Mouse (Mus musculus): ENCODE measurements around the gene Ftl1. TPM values are rescaled to one million over a fixed set of nuclear protein-coding genes. Genes with fewer than 3 reads are reported as not detected.
"Not testable (repeated sequence)": the region's sequence is repeated elsewhere in the genome, so short reads cannot be mapped to it uniquely, and the experiment has no call there.

Gene Ftl1
- polyA plus RNA-seq, 1 experiment from 2014 or later, result 4,654 TPM

DNA sequence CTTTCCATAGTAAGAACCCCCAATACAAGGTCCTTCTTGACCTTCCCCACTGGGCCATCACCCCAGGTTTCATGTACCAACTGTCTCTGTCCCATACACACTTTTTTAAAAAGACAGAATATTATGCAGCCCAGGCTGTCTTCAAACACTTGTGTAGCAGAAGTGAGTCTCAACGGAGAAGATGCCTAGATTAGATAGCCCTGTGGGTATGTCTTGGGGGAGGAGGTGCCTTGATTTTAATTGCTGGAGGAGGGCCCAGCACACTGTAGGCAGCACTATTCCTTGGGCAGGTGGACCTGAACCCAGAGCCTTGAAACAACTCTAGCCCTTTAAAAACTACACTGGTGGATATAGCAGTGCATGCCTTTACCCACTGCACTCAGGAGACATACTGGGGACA lies 22.5 kb upstream of the Ftl1 start:
- DNase-seq (ENCODE audit: low spot score) (no peak), ATAC-seq (replicated peaks; ENCODE audit: low FRiP score, low TSS enrichment, low read depth) (no peak)
- 67% methylated on average over 1 of the region's 1 CpGs for WGBS
- Histone ChIP-seq H3K27me3 (replicated peaks; ENCODE audit: control insufficient read depth, insufficient read depth, low read length) (no peaks in the 10 kb centered on the region), H3K27ac (ENCODE audit: low read depth) (no peak overlapping the region), H3K4me1 (replicated peaks; ENCODE audit: control insufficient read depth, insufficient read depth, low read length) (no peaks in the 10 kb centered on the region), H3K4me2 (ENCODE audit: low read length) (no peak overlapping the region), H3K36me3 (ENCODE audit: control insufficient read depth, insufficient read depth, low read length) (no peaks in the 10 kb centered on the region), H3K4me3 (ENCODE audit: low read depth, low read length) (no peak overlapping the region), H3K9me3 (ENCODE audit: control insufficient read depth, low read length) (no peaks in the 10 kb centered on the region), H3K9ac (ENCODE audit: low read length) (no peak overlapping the region)

DNA sequence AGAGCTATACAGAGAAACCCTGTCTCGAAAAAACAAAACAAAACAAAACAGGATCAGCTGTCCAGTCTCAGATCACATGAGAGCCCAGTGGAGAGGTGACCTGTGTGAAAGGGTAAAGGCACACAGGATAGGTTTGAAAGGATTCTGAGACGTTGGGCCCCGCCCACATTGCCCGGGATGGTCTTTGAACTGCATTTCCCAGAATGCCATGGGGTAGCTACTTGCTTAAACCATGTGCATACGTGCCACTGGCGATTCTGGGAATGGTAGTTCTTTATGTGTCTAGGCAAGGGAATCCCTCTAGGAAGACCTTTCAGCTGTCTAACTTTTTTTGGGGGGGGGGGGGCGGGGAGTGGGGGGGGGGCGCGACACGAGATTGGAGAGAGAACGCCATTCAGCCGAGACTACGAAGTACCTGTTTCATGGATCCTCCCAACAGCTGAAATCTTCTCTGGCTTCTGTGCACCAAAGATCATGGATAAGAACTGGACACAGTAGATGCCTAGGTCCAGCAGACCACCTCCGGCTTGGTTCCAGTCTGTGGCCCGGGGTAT lies 21.8 kb upstream of the Ftl1 start, which contains the start of gene Tulp2:
Gene Tulp2 (plus strand): TSS at position 504 of the 554 bp plus-strand sequence.
- no peak within 1 kb of the TSS for H3K4me3 ChIP-seq (ENCODE audit: low read depth, low read length)
- DNase-seq (ENCODE audit: low spot score) (peak; percentile 64), ATAC-seq (replicated peaks; ENCODE audit: low FRiP score, low TSS enrichment, low read depth) (peak; percentile 36)
- no peaks in the 10 kb centered on the region for H3K4me1 ChIP-seq (replicated peaks; ENCODE audit: control insufficient read depth, insufficient read depth, low read length)
- no peaks in the 10 kb centered on the region for H3K27me3 ChIP-seq (replicated peaks; ENCODE audit: control insufficient read depth, insufficient read depth, low read length)
- H3K27ac ChIP-seq (ENCODE audit: low read depth), result no peak within 1 kb of the TSS
- H3K36me3 ChIP-seq (ENCODE audit: control insufficient read depth, insufficient read depth, low read length), result no peaks in the 10 kb centered on the region
- H3K9ac ChIP-seq (ENCODE audit: low read length), result no peak within 1 kb of the TSS
- no peaks in the 10 kb centered on the region for H3K9me3 ChIP-seq (ENCODE audit: control insufficient read depth, low read length)
- 66% methylated on average over 11 of the region's 15 CpGs for WGBS
- no peak within 1 kb of the TSS for H3K4me2 ChIP-seq (ENCODE audit: low read length)

DNA sequence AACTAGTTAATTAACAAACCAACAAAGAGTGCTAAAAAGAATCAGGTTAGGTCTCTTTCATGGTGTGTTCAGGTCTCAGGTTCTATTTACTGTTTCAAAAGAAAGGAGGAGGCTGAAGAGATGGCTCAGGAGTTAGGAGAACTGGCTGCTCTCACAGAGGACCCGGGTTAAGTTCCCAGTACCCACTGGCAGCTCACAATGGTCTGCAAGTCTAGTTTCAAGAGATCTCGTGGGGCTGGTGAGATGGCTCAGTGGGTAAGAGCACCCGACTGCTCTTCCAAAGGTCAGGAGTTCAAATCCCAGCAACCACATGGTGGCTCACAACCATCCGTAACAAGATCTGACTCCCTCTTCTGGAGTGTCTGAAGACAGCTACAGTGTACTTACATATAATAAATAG lies 20.6 kb upstream of the Ftl1 start:
- not testable (repeated sequence) for H3K27ac ChIP-seq (ENCODE audit: low read depth); H3K4me1 ChIP-seq (replicated peaks; ENCODE audit: control insufficient read depth, insufficient read depth, low read length); H3K27me3 ChIP-seq (replicated peaks; ENCODE audit: control insufficient read depth, insufficient read depth, low read length); H3K4me3 ChIP-seq (ENCODE audit: low read depth, low read length); H3K9me3 ChIP-seq (ENCODE audit: control insufficient read depth, low read length); H3K9ac ChIP-seq (ENCODE audit: low read length); DNase-seq (ENCODE audit: low spot score); ATAC-seq (replicated peaks; ENCODE audit: low FRiP score, low TSS enrichment, low read depth); H3K4me2 ChIP-seq (ENCODE audit: low read length); H3K36me3 ChIP-seq (ENCODE audit: control insufficient read depth, insufficient read depth, low read length)
- 77% methylated on average over 3 of the region's 4 CpGs for WGBS

DNA sequence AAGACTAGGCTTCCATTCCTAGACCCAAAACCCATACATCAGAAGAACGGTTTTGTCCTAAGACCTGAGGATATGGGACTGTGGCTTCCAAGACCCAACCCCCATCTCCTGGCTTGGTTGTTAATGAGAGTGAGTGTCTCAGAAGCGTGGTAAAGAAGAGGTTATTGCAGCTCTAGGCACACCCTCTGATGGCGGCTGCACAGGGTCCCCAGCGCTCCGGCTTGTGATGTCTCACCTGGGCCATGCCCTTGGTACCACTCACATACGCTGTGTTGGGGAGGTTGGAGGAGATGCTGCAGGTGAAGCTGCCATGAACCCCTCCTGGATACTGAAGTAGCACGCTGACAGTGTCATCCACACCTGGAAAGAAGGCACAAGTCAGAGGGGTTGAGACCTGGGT lies 19.1 kb upstream of the Ftl1 start:
- H3K36me3 ChIP-seq (ENCODE audit: control insufficient read depth, insufficient read depth, low read length), result no peaks in the 10 kb centered on the region
- H3K27ac ChIP-seq (ENCODE audit: low read depth), result no peak overlapping the region
- ATAC-seq (replicated peaks; ENCODE audit: low FRiP score, low TSS enrichment, low read depth), result no peak
- H3K4me2 ChIP-seq (ENCODE audit: low read length), result no peak overlapping the region
- H3K4me3 ChIP-seq (ENCODE audit: low read depth, low read length), result no peak overlapping the region
- H3K27me3 ChIP-seq (replicated peaks; ENCODE audit: control insufficient read depth, insufficient read depth, low read length), result no peaks in the 10 kb centered on the region
- no peak for DNase-seq (ENCODE audit: low spot score)
- WGBS, result 92% methylated on average over 7 of the region's 7 CpGs
- H3K9me3 ChIP-seq (ENCODE audit: control insufficient read depth, low read length), result no peaks in the 10 kb centered on the region
- no peaks in the 10 kb centered on the region for H3K4me1 ChIP-seq (replicated peaks; ENCODE audit: control insufficient read depth, insufficient read depth, low read length)
- no peak overlapping the region for H3K9ac ChIP-seq (ENCODE audit: low read length)

DNA sequence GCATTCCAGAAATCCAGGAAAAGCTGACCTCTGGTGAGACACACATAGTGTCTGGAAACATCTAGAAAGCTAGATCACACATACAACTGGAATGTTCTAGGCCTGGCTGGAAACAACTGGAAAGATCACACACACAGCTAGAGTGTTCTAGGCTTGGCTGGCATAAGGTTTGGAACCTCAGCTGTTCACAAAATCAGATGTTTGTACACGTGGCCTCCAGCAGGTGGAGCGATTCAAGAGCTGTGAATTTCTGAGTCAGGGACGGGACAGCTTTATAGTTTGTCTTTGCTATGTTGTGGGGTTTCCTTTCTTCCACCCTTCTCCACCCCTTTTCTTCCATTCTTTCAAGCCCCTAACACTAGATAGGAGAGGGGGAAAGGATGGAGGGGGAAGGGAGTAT lies 17.3 kb upstream of the Ftl1 start:
- Histone ChIP-seq H3K4me1 (replicated peaks; ENCODE audit: control insufficient read depth, insufficient read depth, low read length) (no peaks in the 10 kb centered on the region), H3K27ac (ENCODE audit: low read depth) (no peak overlapping the region), H3K9ac (ENCODE audit: low read length) (no peak overlapping the region), H3K4me3 (ENCODE audit: low read depth, low read length) (no peak overlapping the region), H3K27me3 (replicated peaks; ENCODE audit: control insufficient read depth, insufficient read depth, low read length) (no peaks in the 10 kb centered on the region), H3K9me3 (ENCODE audit: control insufficient read depth, low read length) (no peaks in the 10 kb centered on the region), H3K4me2 (ENCODE audit: low read length) (no peak overlapping the region), H3K36me3 (ENCODE audit: control insufficient read depth, insufficient read depth, low read length) (no peaks in the 10 kb centered on the region)
- WGBS, result 14% methylated on average over 3 of the region's 3 CpGs
- DNase-seq (ENCODE audit: low spot score), result peak; percentile 73
- no peak for ATAC-seq (replicated peaks; ENCODE audit: low FRiP score, low TSS enrichment, low read depth)

DNA sequence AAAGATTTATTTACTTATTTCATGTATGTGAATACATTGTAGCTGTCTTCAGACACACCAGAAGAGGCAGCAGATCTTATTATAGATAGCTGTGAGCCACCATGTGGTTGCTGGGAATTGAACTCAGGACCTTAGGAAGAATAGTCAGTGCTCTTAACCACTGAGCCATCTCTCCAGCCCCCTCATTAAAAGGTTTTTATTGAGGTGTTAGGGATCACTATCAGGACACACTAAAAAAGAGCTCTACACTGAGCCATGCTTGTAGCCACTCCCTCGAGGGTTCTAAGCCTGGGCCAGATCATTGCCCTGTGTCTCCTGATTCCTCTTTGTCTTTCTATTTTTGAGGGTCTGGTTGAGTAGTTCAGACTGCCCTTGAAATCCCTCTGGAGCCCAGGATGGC lies 16.8 kb upstream of the Ftl1 start:
- Histone ChIP-seq H3K36me3 (ENCODE audit: control insufficient read depth, insufficient read depth, low read length) (no peaks in the 10 kb centered on the region), H3K4me3 (ENCODE audit: low read depth, low read length) (no peak overlapping the region), H3K9me3 (ENCODE audit: control insufficient read depth, low read length) (no peaks in the 10 kb centered on the region), H3K4me1 (replicated peaks; ENCODE audit: control insufficient read depth, insufficient read depth, low read length) (no peaks in the 10 kb centered on the region), H3K27me3 (replicated peaks; ENCODE audit: control insufficient read depth, insufficient read depth, low read length) (no peaks in the 10 kb centered on the region), H3K27ac (ENCODE audit: low read depth) (no peak overlapping the region), H3K4me2 (ENCODE audit: low read length) (no peak overlapping the region), H3K9ac (ENCODE audit: low read length) (no peak overlapping the region)
- no peak for ATAC-seq (replicated peaks; ENCODE audit: low FRiP score, low TSS enrichment, low read depth)
- DNase-seq (ENCODE audit: low spot score), result no peak
- WGBS, result 58% methylated on average over 1 of the region's 1 CpGs

DNA sequence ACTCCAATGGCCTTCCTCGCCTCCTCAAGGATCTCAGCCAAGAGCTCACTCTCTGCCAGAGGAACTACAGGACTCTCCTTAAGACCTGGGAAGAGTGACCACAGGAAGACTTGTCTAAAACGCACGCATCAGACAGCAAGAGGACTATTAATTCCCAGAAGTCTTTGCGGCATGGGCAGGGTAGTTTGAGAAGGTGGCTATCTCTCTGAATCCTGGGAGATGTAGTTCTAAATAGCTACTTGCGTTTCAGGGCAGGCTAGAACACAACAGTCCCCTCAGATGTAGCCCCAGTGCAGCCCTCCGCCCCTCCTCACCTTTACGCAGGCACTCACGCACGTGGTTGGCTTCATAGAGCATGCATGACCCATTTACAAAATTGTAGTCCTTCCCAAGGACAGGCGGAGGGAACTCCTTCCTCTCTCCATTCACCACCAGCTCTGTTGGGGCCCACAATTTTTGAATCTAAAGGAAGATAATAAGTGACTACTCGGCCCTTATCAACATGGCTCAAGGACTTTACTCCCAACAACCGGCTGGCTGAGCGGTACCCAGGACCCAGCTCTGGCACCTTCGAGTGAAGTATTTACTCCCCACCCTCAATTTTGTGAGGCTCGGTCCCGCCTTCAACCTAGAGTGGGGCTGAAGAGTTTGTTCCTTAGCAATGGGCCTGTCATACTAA lies 15.7 kb upstream of the Ftl1 start:
- Histone ChIP-seq H3K9ac (ENCODE audit: low read length) (0 out of 2 replicates have a peak overlapping the region, but pooled peaks have one; percentile 10), H3K4me2 (ENCODE audit: low read length) (peak overlapping the region; percentile 39), H3K27me3 (replicated peaks; ENCODE audit: control insufficient read depth, insufficient read depth, low read length) (no peaks in the 10 kb centered on the region), H3K9me3 (ENCODE audit: control insufficient read depth, low read length) (no peaks in the 10 kb centered on the region), H3K36me3 (ENCODE audit: control insufficient read depth, insufficient read depth, low read length) (no peaks in the 10 kb centered on the region), H3K4me3 (ENCODE audit: low read depth, low read length) (peak overlapping the region; percentile 15; the same call in 1 of the 2 replicates), H3K4me1 (replicated peaks; ENCODE audit: control insufficient read depth, insufficient read depth, low read length) (no peaks in the 10 kb centered on the region), H3K27ac (ENCODE audit: low read depth) (0 out of 2 replicates have a peak overlapping the region, but pooled peaks have one; percentile 11)
- ATAC-seq (replicated peaks; ENCODE audit: low FRiP score, low TSS enrichment, low read depth), result peak; percentile 41; the same call in 1 of the 2 replicates
- no peak for DNase-seq (ENCODE audit: low spot score)
- 58% methylated on average over 16 of the region's 16 CpGs for WGBS

DNA sequence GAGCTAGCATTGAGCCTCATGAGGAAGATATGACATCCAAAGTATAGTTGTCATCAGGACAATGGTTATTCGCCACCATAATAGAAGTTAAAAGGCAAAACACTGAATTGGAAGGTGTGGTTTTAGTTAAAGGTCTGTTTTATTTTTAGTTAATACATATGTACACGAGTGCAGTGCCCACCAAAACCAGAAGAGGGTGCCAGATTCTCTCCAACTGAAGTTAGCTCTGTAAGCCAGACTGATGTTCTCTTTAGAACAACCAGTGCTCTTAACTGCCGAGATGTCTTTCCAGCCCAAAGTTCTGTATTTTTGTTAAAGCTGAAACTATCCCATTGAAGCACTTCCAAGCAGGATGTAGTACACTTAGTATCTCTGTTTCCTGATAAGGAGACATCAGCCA lies 11.2 kb upstream of the Ftl1 start:
- H3K27me3 ChIP-seq (replicated peaks; ENCODE audit: control insufficient read depth, insufficient read depth, low read length), result no peaks in the 10 kb centered on the region
- 7% methylated on average over 3 of the region's 3 CpGs for whole genome bisulfite sequencing
- no peak overlapping the region for H3K4me3 ChIP-seq (ENCODE audit: low read depth, low read length)
- H3K9ac ChIP-seq (ENCODE audit: low read length), result no peak overlapping the region
- H3K9me3 ChIP-seq (ENCODE audit: control insufficient read depth, low read length), result no peaks in the 10 kb centered on the region
- H3K4me2 ChIP-seq (ENCODE audit: low read length), result no peak overlapping the region
- H3K36me3 ChIP-seq (ENCODE audit: control insufficient read depth, insufficient read depth, low read length), result no peaks in the 10 kb centered on the region
- no peak overlapping the region for H3K27ac ChIP-seq (ENCODE audit: low read depth)
- ATAC-seq (replicated peaks; ENCODE audit: low FRiP score, low TSS enrichment, low read depth) (no peak), DNase-seq (ENCODE audit: low spot score) (peak; percentile 87)
- peaks cover 8% of the 10 kb centered on the region for H3K4me1 ChIP-seq (replicated peaks; ENCODE audit: control insufficient read depth, insufficient read depth, low read length)
